Mouse (Mus musculus) gastrocnemius, adult 18-20 months (tissue): ENCODE measurements around the gene Thumpd2. TPM values are rescaled to one million over a fixed set of nuclear protein-coding genes. Genes with fewer than 3 reads are reported as not detected.

ENCODE experiments used
- DNase-seq: peaks from one replicate; pipeline ENCODE4 v3.0.0; 2021; ENCODE audit warnings: low spot score
- total RNA-seq, 2 experiments: library from RNA; stranded (reverse); gene quantifications; 2 replicates each; pipeline ENCODE4 v1.2.3; 2021

The Thumpd2 gene
- total RNA-seq, 2 experiments from 2014 or later: 2.1 to 2.6 TPM

DNA sequence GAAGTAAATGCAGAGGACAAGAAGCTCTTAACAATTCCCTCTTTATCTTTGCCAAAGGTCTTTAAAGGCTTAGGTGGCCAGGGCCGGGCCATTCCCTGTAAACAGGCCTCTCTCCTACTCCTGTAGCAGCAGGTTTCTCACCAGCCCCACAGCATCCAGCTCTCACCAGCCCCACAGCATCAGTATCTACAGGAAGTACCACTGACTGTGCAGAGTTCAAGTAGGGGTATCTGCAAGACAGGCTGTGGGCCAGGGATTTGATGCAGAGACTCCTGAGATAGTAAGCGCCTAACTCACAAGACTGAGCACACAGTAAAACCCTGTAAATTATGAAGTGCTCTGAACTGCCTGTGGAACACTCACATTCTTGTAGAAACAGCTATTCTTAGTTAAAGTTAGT lies 31.9 kb downstream of the Thumpd2 start:
- DNase-seq: no peak

DNA sequence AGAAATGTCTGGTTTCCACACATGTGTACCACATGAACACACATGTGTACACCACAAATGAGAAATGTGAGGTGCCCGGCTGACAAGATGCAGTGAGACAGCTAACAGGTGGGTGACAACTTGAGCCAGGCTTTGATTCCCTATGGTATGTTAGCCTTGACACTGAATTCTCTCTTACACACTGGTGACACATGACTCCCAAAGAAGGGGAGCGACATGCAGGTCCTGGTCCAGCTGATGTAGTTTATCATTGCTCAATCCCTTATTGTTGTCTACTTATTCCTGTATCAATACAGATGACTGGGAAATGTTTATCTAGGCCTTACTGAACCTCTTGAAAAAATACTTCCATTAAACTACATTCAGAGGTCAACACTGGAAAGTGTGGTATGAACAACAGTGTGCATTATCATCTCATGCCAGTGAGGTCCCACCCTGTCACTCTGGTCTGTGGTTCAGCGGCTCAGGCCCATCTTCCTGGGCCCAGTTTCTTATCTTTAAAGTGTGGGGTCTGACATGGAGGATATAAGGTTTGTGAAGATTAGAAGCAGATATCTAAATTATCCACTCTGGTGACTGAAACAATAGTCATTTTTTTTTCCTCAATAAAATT lies 32.9 kb downstream of the Thumpd2 start:
- DNase-seq: no peak

GRCm38 (mm10) chr17:81027331-81027730 lies 37.6 kb downstream of the Thumpd2 start:
- no peak for DNase-seq

GRCm38 (mm10) chr17:81017132-81017531 lies 47.8 kb downstream of the Thumpd2 start:
- no peak for DNase-seq

DNA sequence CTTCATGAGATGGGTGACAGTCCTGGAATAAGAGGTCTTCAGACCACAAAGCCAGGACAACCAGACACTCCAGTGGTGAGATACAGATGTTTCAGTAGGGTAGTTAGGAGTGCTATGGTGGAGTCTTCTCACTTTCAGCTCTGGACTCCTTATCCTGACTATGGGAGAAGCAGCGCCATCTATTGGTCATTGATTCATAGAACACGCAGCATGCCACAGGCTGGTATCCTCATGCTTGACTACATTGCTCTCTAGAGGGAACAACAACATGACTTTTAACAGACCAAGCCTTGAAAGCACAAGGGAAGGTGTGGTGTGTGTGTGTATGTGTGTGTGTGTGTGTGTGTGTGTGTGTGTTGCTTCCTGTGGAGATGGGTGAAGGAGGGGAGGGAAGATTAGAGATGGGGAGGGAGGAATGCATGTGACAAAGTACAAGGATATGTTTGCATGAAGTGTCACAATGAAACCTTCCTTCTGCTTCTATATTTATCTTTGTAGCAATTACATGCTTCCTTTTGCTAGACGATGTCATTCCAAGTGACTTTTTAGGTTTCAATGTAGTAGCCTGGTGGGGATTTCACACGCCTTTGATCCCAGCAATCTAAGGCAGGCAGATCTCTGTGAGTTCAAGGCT lies 49.0 kb downstream of the Thumpd2 start:
- DNase-seq: peak; percentile 30

DNA sequence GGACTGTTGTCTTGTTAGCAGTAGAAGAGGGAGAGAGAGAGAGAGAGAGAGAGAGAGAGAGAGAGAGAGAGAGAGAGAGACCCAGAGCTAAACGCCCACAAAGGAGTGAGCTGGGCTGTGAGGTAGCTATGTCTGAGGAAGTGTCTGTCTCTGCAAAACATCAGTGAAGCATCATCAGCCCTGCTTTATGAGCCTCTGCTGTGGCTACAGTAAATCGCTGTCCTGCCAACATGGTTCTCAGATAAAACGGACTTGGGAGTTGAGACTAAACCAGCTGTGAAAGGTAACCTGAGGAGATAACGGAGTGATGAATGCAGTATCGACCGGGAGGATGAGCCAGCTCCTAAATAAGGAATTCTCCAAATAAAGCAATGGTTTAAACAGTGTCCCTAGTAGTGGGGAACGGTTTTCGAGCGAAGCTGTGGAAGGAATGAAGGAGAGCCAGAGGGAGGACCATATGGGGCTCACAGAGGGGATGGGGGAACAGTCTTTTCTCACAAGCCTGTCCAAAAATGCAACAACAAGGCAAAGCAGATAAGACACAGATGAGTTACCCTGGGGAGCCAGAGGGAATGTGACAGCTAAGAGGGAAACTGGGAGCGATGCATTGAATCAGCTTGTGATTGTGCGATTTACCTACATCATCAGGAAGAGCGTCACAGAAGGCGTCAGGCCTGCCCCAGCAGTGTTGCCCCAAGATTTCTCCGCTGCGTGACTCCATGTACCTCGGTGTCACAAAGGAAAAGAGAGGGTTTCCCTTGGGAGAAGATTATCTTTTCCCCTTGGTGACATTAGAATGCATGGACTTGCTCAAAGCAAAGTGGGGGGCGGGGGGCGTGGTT lies 53.8 kb downstream of the Thumpd2 start:
- no peak for DNase-seq

DNA sequence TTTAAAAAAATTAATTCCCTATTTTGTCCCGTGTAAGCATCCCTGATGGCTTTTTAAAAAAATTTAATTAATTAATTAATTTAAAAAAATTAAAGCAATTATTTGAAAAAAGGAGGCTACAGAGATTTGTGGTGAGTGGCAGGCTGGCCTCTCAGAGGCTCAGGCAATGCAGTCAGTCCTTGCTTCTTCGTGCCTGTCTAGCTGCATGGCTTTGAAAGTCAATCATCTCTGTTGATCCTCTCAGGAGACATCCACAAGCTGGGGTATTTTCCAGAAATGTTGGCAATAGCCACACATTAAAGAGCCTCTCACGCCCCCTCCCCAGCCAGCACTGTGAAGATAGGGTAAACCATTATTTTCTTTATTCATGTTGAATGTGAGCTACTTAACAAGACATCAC lies 54.7 kb downstream of the Thumpd2 start:
- DNase-seq: no peak

DNA sequence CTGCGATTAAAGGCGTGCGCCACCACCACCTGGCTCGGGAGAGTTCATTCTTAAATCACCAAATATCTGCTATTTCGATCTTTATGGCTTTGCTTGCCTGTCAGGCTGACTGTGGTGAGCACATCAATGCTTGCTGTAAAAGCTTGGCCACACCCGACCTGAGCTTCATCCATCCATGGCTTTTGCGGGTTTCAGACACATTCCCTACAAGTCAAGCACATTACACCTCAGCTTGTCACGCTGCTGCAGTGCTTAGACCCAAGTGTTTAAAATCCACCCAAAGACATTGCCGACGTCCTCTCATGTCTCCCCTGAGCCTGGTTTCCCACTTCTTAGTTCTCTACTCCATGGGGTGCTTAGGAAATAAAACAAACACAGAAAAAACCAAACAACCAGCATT lies 55.8 kb downstream of the Thumpd2 start:
- DNase-seq: no peak

DNA sequence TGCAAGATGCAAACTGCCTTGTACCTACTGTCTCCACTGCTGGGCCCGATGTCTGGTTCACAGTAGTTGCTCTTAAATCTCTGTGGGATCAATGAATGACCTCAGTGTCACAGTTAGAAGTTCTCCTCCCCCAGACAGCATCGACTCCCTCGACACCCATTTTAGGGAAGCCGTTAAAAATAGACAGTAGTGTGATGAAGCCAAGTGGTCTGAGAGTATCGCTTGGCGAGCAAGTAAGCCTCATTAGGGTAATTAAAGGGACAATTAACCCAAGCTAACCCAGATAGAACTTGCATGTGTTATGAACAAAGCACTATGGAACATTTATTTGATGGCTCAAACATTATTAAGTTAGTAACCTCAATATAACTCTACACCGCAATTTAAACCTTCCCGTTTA lies 59.6 kb downstream of the Thumpd2 start:
- DNase-seq: no peak

- DNase-seq: no peak
These were observed 60.4 kb downstream of the Thumpd2 start for GRCm38 (mm10) chr17:81004454-81004853.

GRCm38 (mm10) chr17:81002130-81002529 lies 62.8 kb downstream of the Thumpd2 start:
- no peak for DNase-seq

- no peak for DNase-seq
These were observed 63.2 kb downstream of the Thumpd2 start for GRCm38 (mm10) chr17:81001647-81002046.

DNA sequence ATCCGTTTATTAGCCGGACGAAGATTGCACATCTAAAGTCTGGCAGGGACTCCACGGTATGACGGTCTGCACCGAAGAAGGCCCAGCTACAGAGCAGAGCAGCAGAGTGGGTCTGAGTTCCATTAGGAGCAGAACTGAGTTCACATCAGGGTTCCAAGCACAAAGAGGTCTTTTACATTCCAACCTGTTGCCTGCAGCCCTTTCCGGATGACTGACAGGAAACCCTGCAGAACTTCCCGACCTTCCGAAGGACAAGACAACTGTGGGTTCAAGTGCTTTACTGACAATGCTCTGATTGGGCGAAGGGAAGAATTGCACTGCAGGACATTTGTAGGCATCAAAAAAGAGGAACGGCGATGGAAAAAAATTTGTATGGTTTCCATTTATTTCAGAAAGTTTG lies 63.9 kb downstream of the Thumpd2 start:
- DNase-seq: no peak

- no peak for DNase-seq
These were observed 65.9 kb downstream of the Thumpd2 start for GRCm38 (mm10) chr17:80998958-80999357.

- DNase-seq: no peak
These were observed 67.7 kb downstream of the Thumpd2 start for GRCm38 (mm10) chr17:80997226-80997625.

GRCm38 (mm10) chr17:80991535-80992127 lies 73.3 kb downstream of the Thumpd2 start:
- DNase-seq: no peak

- no peak for DNase-seq
These were observed 81.9 kb downstream of the Thumpd2 start for GRCm38 (mm10) chr17:80982976-80983375.

GRCm38 (mm10) chr17:80982412-80982787 lies 82.5 kb downstream of the Thumpd2 start:
- DNase-seq: peak; percentile 61

DNA sequence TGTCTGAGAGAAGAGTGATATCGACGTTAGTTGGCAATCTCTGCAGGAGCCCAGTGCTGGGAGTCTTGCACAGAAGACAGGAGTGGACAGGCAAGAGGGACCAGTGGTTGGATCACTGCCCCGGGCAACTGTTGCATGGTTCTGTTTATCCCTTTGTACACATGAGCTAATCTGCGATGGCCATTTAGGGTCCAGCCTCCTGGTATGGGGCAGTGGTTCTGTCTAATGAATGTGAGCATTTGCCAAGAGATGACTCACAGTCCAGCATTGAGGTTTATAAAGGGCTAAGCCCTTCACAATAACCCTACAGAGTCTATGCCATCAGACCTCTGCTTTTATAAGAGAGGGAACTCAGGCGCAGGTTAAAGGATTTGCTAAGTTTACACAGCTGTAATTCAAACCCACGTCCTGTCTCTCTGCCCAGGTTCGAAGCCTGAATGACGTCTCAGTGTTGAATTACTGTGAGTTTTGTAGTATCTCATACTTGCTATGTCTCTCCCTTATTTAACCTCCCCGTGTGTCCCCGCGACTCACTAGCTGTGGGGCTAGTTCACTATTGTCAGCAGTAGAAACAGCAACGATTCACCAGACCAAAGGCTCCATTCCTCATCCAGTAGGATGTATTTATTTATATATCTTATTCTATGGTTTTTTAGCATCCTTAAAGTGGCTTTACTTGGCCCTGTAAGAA lies 83.0 kb downstream of the Thumpd2 start:
- no peak for DNase-seq

DNA sequence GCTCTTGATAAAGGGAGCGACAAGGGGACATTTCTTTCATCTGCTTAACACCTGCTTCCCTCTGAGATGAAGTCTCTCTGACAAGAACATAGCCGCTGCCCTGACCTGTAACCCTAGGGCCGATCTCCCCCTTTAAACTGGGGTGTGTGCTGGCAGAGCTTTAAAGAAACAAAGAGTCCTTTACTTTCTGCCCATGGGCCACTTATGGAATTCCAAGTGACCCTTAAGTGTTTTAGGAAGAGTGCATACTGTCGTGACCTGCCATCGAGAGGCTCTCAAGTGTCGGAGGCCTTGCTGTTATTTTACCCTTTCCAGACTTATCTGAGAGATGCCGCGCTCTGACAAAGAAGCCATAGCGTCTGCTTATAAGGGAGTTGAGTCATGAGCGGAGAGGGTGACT lies 84.8 kb downstream of the Thumpd2 start:
- no peak for DNase-seq

- DNase-seq: no peak
These were observed 87.6 kb downstream of the Thumpd2 start for GRCm38 (mm10) chr17:80977245-80977644.
